Mouse (Mus musculus) liver, postnatal 0 days (tissue): ENCODE results near the gene BC048679. TPM values are rescaled to one million over a fixed set of nuclear protein-coding genes. Genes with fewer than 3 reads are reported as not detected.

Experiments
- ATAC-seq: fragments of 200-750 bp; cut with Nextera tagmentation; 2 replicates; pipeline ENCODE4 v1.8.0; 2017; ENCODE audit warnings: mild to moderate bottlenecking, moderate library complexity
- DNase-seq: peaks from one replicate; pipeline ENCODE4 v3.0.0-alpha.2; 2016
- H3K27ac ChIP-seq: fragments of 300-500 bp; sonication (generic); 2 replicates; pipeline ENCODE4 v1.5.1; 2014; ENCODE audit warnings: antibody characterized with exemption, moderate library complexity, mild to moderate bottlenecking, low read depth
- H3K27me3 ChIP-seq: fragments of 300-500 bp; sonication (generic); 2 replicates; pipeline ENCODE4 v1.6.1; 2014; ENCODE audit warnings: low read length, control low read depth, mixed read lengths; ENCODE audit not compliant: insufficient read depth
- H3K36me3 ChIP-seq: fragments of 300-500 bp; sonication (generic); replicated peaks from 2 replicates; pipeline ENCODE4 v1.6.1; 2014; ENCODE audit warnings: mild to moderate bottlenecking, control low read depth, low read length, moderate library complexity, mixed read lengths; ENCODE audit not compliant: insufficient read depth
- H3K4me1 ChIP-seq: fragments of 300-500 bp; sonication (generic); 2 replicates; pipeline ENCODE4 v1.6.1; 2014; ENCODE audit warnings: antibody characterized with exemption, mild to moderate bottlenecking, control low read depth; ENCODE audit not compliant: insufficient read depth
- H3K4me2 ChIP-seq: fragments of 300-500 bp; sonication (generic); 2 replicates; pipeline ENCODE4 v1.6.1; 2014; ENCODE audit warnings: low read depth, mild to moderate bottlenecking, low read length, moderate library complexity, mixed read lengths
- H3K4me3 ChIP-seq: fragments of 300-500 bp; sonication (generic); 2 replicates; pipeline ENCODE4 v1.5.1; 2014; ENCODE audit warnings: low read depth, low read length
- H3K9ac ChIP-seq: fragments of 300-500 bp; sonication (generic); replicated peaks from 2 replicates; pipeline ENCODE4 v1.6.1; 2014; ENCODE audit warnings: mild to moderate bottlenecking, moderate library complexity
- H3K9me3 ChIP-seq: fragments of 300-500 bp; sonication (generic); 2 replicates; pipeline ENCODE4 v1.6.1; 2016; ENCODE audit warnings: mild to moderate bottlenecking, control low read depth, low read length, mixed read lengths
- CTCF ChIP-seq: sonication (generic); IDR thresholded peaks from 2 replicates; pipeline ENCODE4 v1.5.1; 2016; ENCODE audit warnings: antibody characterized with exemption, low read depth
- EP300 ChIP-seq: IDR thresholded peaks from 2 replicates; pipeline ENCODE4 v1.6.1; 2016; ENCODE audit warnings: antibody characterized with exemption, low read depth, mild to moderate bottlenecking
- WGBS: fragments of 180-500 bp; shearing (Covaris S2); extraction: QIAGEN DNeasy Blood & Tissue Kit; methylation state at CpG from one replicate; pipeline ENCODE4 v1.1.7; 2014; ENCODE audit not compliant: insufficient replicate concordance; 5-methylcytosine and 5-hydroxymethylcytosine counted together
- polyA plus RNA-seq: library from polyadenylated mRNA; unstranded; fragments of >200 nt; fragmentation: Nextera tagmentation; extraction: Ambion mirVana; gene quantifications from 2 replicates; pipeline ENCODE4 v1.2.1, GENCODE M21; 2015

The BC048679 gene
- polyA plus RNA-seq, 1 experiment from 2014 or later = not detected

DNA sequence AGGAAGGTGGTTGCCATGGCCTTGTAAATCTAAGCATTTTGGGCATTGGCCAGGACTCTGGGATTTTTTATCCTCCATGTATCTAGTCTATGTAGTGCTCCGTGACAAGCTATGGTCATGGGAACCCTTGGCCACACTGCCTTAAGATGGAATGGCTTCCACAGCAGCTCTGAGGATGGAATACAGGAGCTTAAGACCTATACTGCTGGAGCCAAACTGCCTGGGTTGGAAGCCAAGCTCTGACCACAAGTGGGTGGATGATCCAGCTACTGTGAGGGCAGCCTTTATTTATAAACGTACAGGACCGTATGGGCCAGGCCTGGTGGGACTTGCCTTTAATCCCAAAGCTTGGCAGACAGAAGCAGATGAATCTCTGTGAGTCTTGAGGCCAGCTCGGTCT is 38.4 kb upstream of the BC048679 start:
- no peak overlapping the region for H3K4me2 ChIP-seq
- DNase-seq = no peak
- TF ChIP-seq CTCF (no peak), EP300 (no peak)
- H3K4me1 ChIP-seq = no peaks in the 10 kb centered on the region; the same call in none of the 2 replicates
- no peak overlapping the region for H3K27ac ChIP-seq
- H3K9me3 ChIP-seq = peaks cover 3% of the 10 kb centered on the region; the same call in 1 of the 2 replicates
- H3K27me3 ChIP-seq = no peaks in the 10 kb centered on the region
- 88% methylated on average over 4 of the region's 4 CpGs for WGBS
- H3K4me3 ChIP-seq = no peak overlapping the region
- H3K36me3 ChIP-seq = peaks cover 14% of the 10 kb centered on the region
- no peak overlapping the region for H3K9ac ChIP-seq
- no peak for ATAC-seq

DNA sequence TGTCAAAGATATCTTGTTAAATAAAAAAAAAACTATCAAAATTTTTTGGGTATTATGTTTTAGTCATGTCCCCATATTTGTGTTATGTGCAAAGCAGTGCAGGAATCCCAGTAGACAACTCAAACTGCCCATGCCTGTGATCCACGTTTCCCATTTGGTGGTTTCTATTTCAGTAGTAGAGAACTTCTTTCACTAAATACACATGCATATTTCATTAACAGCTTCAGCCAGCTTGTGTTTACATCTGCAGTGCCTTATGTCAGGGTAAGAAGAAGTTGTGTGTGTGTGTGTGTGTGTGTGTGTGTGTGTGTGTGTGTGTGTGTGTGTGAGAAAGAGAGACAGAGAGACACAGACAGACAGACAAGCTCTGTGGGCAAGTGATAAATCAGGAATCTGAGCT is 33.4 kb upstream of the BC048679 start:
- DNase-seq = no peak
- H3K9ac ChIP-seq = no peak overlapping the region
- peaks cover 43% of the 10 kb centered on the region for H3K36me3 ChIP-seq
- 88% methylated on average over 1 of the region's 1 CpGs for WGBS
- no peak overlapping the region for H3K4me2 ChIP-seq
- no peak overlapping the region for H3K4me3 ChIP-seq
- ATAC-seq = no peak
- no peaks in the 10 kb centered on the region for H3K27me3 ChIP-seq
- no peak for TF ChIP-seq EP300
- no peak for TF ChIP-seq CTCF
- H3K27ac ChIP-seq = no peak overlapping the region
- H3K4me1 ChIP-seq = no peaks in the 10 kb centered on the region; the same call in 1 of the 2 replicates
- H3K9me3 ChIP-seq = peaks cover 3% of the 10 kb centered on the region; the same call in 1 of the 2 replicates

DNA sequence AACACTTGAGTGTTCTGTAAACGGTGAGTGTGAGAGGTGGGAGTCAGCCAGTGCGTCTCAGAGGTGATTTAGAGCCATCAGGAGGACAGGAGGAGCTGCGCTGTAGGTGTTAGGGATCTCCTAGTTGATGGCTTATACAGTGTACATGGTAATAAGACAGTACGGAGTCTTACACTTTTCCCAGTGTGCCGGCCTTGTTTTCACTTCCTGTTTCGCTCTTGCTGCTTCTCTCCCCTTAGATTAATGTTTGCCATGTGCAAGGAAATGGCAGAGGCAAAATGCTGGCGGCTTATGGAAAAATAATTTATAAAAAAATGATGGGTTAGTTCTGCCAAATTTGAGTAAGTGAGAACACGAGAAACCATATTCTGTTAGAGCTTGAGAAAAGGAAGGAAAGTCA is 30.8 kb upstream of the BC048679 start:
- WGBS = 85% methylated on average over 8 of the region's 8 CpGs
- H3K4me2 ChIP-seq = no peak overlapping the region
- H3K36me3 ChIP-seq = peaks cover 45% of the 10 kb centered on the region
- peaks cover 12% of the 10 kb centered on the region for H3K4me1 ChIP-seq
- no peaks in the 10 kb centered on the region for H3K27me3 ChIP-seq
- TF ChIP-seq EP300 (no peak), CTCF (no peak)
- no peaks in the 10 kb centered on the region; the same call in 1 of the 2 replicates for H3K9me3 ChIP-seq
- no peak overlapping the region for H3K9ac ChIP-seq
- DNase-seq (no peak), ATAC-seq (no peak)
- H3K4me3 ChIP-seq = no peak overlapping the region
- H3K27ac ChIP-seq = no peak overlapping the region

DNA sequence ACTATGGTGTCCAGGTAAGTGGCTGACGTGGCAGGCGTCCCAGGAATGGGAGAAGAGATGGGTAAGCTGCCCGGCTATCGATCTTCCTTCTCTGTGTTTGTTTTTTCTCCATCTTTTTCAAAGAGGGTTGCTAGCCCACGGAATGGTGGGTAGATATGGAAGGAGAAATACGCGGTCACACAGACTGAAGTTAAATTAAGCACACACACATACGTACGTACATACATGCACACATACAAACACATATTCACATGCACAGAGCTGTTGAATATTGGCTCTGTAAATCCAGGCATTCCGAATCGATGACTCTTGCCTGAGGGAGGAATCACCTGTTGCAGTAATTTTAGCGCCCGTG is 25.6 kb upstream of the BC048679 start:
- peak overlapping the region; percentile 76 for H3K9ac ChIP-seq
- ATAC-seq = peak; percentile 31
- no peak for TF ChIP-seq CTCF
- no peak for TF ChIP-seq EP300

DNA sequence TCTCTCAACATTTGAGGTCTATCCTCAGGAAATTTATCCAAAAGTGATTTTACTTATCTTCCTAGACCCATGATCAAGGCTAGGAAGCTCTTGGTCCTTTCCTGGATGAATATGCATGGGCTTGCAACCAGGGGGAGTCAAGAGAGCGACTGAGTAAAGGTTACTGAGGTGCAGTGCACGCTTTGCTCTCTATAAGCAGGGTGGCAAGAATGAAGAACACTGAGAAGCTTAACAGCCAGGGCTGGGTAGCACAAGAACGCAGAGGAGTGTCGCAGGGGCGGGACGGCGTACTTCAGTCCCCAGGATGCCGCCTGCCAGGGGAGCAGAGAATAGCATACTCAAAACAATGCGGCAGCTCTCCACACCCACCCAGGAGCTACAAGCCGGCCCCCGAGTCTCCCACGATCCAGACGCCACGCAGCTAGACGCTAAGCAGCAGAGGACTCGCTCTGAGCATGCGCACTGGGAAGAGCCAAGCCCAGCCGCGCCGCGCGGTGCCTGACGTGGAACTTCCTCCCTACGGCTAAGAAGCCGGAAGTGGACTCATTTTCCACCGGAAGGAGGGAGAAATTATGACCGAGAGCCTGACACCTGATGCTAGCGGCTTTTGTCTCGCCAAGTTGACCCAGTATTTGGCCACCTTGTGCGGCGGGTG is 25.1 kb upstream of the BC048679 start:
- Histone ChIP-seq H3K36me3 (peaks cover 9% of the 10 kb centered on the region; the same call in 1 of the 2 replicates), H3K4me2 (peak overlapping the region; percentile 86), H3K9me3 (no peaks in the 10 kb centered on the region), H3K27me3 (no peaks in the 10 kb centered on the region), H3K4me1 (peaks cover 18% of the 10 kb centered on the region), H3K27ac (peak overlapping the region; percentile 84), H3K4me3 (peak overlapping the region; percentile 66), H3K9ac (peak overlapping the region; percentile 76)
- DNase-seq (peak; percentile 95), ATAC-seq (peak; percentile 96)
- under 1% methylated on average over 31 of the region's 31 CpGs for WGBS
- TF ChIP-seq EP300 (no peak), CTCF (peak; percentile 43; the same call in 1 of the 2 replicates)

More for the DNA sequence above, 25.6 kb upstream of the BC048679 start:
- Histone ChIP-seq H3K4me2 (peak overlapping the region; percentile 86), H3K27ac (peak overlapping the region; percentile 84), H3K4me1 (peaks cover 18% of the 10 kb centered on the region), H3K36me3 (peaks cover 9% of the 10 kb centered on the region; the same call in 1 of the 2 replicates), H3K9me3 (no peaks in the 10 kb centered on the region), H3K27me3 (no peaks in the 10 kb centered on the region), H3K4me3 (peak overlapping the region; percentile 66)
- no peak for DNase-seq
- WGBS = 6% methylated on average over 13 of the region's 13 CpGs

DNA sequence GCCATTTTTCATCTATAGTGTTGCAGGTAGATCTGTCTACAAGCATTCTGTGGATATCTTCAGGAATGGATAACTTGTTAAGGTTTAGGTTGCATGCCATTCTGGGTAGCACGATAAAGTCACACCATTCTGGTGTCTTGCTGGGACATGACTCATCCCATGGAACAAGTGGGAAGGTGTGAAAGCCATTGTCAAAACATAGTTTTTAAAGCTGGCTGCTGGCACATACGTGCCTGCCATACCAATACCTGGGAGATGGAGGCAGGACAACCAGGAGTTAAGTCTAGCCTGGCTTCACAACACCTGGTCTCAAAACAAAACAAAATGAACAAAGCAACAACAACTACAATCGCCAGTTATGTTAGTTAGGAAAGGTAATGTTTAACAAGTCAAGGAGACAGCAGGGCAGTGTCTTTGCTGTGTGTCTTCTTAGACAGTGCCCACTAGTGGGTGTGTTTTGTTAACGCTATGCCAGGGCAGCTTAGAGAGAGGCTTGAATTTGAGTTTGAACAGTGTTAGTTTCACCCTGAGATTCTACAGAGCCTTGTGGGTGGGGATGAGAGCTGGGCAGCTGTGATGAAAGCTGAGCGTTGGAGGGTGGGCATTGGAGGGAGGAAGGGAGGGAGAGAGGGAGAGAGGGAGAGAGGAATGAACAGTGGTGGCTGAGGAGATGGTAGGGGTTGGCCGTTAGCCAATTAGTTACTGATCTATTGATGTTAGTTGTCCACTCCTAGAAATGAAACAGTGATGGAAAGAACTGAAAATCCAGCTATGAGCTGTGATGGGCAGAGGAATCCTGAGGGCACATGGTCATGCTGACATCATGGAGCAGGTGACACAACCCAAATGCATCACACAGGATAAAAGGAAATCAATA is 18.3 kb upstream of the BC048679 start:
- no peaks in the 10 kb centered on the region for H3K4me1 ChIP-seq
- H3K9me3 ChIP-seq = no peaks in the 10 kb centered on the region
- 61% methylated on average over 6 of the region's 6 CpGs for WGBS
- no peak overlapping the region for H3K27ac ChIP-seq
- H3K36me3 ChIP-seq = no peaks in the 10 kb centered on the region
- no peak for DNase-seq
- no peak for ATAC-seq
- no peak overlapping the region for H3K9ac ChIP-seq
- H3K27me3 ChIP-seq = no peaks in the 10 kb centered on the region
- no peak overlapping the region for H3K4me3 ChIP-seq
- H3K4me2 ChIP-seq = no peak overlapping the region
- TF ChIP-seq EP300 (no peak), CTCF (0 out of 2 replicates have a peak, but pooled peaks have one; percentile 14)
